Mouse (Mus musculus) hindbrain, postnatal 0 days (tissue): ENCODE measurements at regions not wholly inside any gene's neighbourhood (a gene's known extent, or its start where the extent isn't known, plus 50 kb on each side); places are given as distances from the start of the nearest gene placed in this dataset.
"Not testable (repeated sequence)": the region's sequence is repeated elsewhere in the genome, so short reads cannot be mapped to it uniquely, and the experiment has no call there.

Source experiments
- ATAC-seq: fragments of 200-750 bp; cut with Nextera tagmentation; 2 replicates; pipeline ENCODE4 v1.8.0; 2017; ENCODE audit warnings: mild to moderate bottlenecking, moderate TSS enrichment, moderate library complexity
- DNase-seq: peaks from one replicate; pipeline ENCODE4 v3.0.0-alpha.2; 2015; ENCODE audit warnings: low spot score
- H3K27ac ChIP-seq: fragments of 300-500 bp; sonication (generic); 2 replicates; pipeline ENCODE4 v1.5.1; 2014; ENCODE audit warnings: mild to moderate bottlenecking
- H3K27me3 ChIP-seq: fragments of 300-500 bp; sonication (generic); 2 replicates; pipeline ENCODE4 v1.6.1; 2014; ENCODE audit warnings: low read length, mixed read lengths; ENCODE audit not compliant: insufficient read depth
- H3K36me3 ChIP-seq: fragments of 300-500 bp; sonication (generic); 2 replicates; pipeline ENCODE4 v1.6.1; 2014; ENCODE audit warnings: low read length, mixed read lengths; ENCODE audit not compliant: insufficient read depth
- H3K4me1 ChIP-seq: fragments of 300-500 bp; sonication (generic); 2 replicates; pipeline ENCODE4 v1.6.1; 2014; ENCODE audit warnings: antibody characterized with exemption, low read length, mixed read lengths; ENCODE audit not compliant: insufficient read depth
- H3K4me2 ChIP-seq: fragments of 300-500 bp; sonication (generic); 2 replicates; pipeline ENCODE4 v1.6.1; 2014; ENCODE audit warnings: low read depth, mild to moderate bottlenecking, low read length, moderate library complexity, mixed read lengths
- H3K4me3 ChIP-seq: fragments of 300-500 bp; sonication (generic); 2 replicates; pipeline ENCODE4 v1.5.1; 2014; ENCODE audit warnings: low read length
- H3K9ac ChIP-seq: fragments of 300-500 bp; sonication (generic); replicated peaks from 2 replicates; pipeline ENCODE4 v1.6.1; 2014; ENCODE audit warnings: mild to moderate bottlenecking, low read length, moderate library complexity, mixed read lengths
- H3K9me3 ChIP-seq: fragments of 300-500 bp; sonication (generic); 2 replicates; pipeline ENCODE4 v1.6.1; 2016; ENCODE audit warnings: low read length, mixed read lengths
- CTCF ChIP-seq: IDR thresholded peaks from 2 replicates; pipeline ENCODE4 v1.5.1; 2016; ENCODE audit warnings: antibody characterized with exemption, control low read depth, low read depth
- WGBS: fragments of 180-500 bp; shearing (Covaris S2); extraction: QIAGEN DNeasy Blood & Tissue Kit; methylation state at CpG from one replicate; pipeline ENCODE4 v1.1.7; 2014; 5-methylcytosine and 5-hydroxymethylcytosine counted together

DNA sequence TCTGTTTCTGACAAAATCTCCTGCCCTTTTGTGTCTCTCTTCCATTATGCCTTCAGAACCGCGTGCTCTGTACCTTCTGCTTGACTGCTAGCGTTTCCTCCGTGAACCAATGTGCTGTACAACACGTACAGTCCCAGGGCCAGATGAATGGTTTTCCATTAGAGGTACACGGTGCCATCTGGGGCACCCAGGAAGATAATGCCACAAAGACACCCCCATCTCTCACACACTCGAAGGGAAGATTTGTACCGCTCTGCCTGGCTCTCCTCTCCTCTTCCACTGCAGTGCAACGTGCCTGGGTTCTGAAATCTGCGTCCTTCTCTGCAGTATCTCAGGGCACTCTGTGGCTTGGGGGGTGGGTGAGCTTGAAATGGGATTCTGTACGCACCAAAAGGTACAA is 487.4 kb upstream of the Stxbp6 start:
- 36% methylated on average over 11 of the region's 11 CpGs for WGBS
- DNase-seq (peak; percentile 44), ATAC-seq (peak; percentile 84)
- Histone ChIP-seq H3K9me3 (no peaks in the 10 kb centered on the region), H3K27ac (peak overlapping the region; percentile 62), H3K4me2 (no peak overlapping the region), H3K36me3 (no peaks in the 10 kb centered on the region), H3K4me1 (no peaks in the 10 kb centered on the region), H3K9ac (no peak overlapping the region), H3K4me3 (no peak overlapping the region), H3K27me3 (no peaks in the 10 kb centered on the region)
- TF ChIP-seq CTCF = no peak

- no peak for TF ChIP-seq CTCF
- no peaks in the 10 kb centered on the region for H3K27me3 ChIP-seq
- H3K4me1 ChIP-seq = no peaks in the 10 kb centered on the region
- H3K27ac ChIP-seq = peak overlapping the region; percentile 62; the same call in 1 of the 2 replicates
- DNase-seq = no peak
- H3K9me3 ChIP-seq = no peaks in the 10 kb centered on the region
- no peaks in the 10 kb centered on the region for H3K36me3 ChIP-seq
- H3K4me2 ChIP-seq = no peak overlapping the region
- ATAC-seq = no peak
- H3K4me3 ChIP-seq = no peak overlapping the region
- no peak overlapping the region for H3K9ac ChIP-seq
- WGBS = 46% methylated on average over 1 of the region's 1 CpGs
Measured at GRCm38 (mm10) chr12:45561362-45561761, 486.9 kb upstream of the Stxbp6 start.

GRCm38 (mm10) chr12:45549906-45550305 is 475.4 kb upstream of the Stxbp6 start:
- not testable (repeated sequence) for ATAC-seq, H3K4me1 ChIP-seq, H3K9ac ChIP-seq, H3K27ac ChIP-seq, H3K4me3 ChIP-seq, H3K36me3 ChIP-seq, H3K27me3 ChIP-seq, H3K4me2 ChIP-seq, DNase-seq, H3K9me3 ChIP-seq
- WGBS = 66% methylated on average over 5 of the region's 5 CpGs

GRCm38 (mm10) chr12:45519554-45519953 is 445.0 kb upstream of the Stxbp6 start:
- DNase-seq = no peak
- Histone ChIP-seq H3K4me2 (no peak overlapping the region), H3K27me3 (no peaks in the 10 kb centered on the region), H3K4me3 (no peak overlapping the region), H3K27ac (no peak overlapping the region), H3K36me3 (no peaks in the 10 kb centered on the region), H3K4me1 (no peaks in the 10 kb centered on the region), H3K9ac (no peak overlapping the region), H3K9me3 (no peaks in the 10 kb centered on the region)
- TF ChIP-seq CTCF = no peak
- ATAC-seq = no peak

DNA sequence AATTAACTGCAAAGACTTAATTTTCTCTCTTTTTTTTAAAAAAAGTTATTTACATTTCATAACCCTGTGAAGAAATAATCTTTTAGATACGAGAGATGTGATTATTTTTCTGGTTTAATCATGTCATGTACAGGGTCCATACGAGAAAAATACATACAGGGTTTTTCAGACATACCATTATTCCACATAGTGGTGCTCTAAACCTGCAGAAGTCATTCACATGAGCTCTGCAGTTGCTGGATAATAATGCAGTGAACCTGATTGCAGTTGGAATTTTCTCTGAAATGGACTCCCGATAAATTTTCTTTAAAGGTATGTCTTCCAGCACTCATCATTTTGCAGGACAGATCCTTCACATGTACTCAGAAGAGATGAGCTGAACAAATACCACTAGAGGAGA is 439.9 kb upstream of the Stxbp6 start:
- Histone ChIP-seq H3K27me3 (no peaks in the 10 kb centered on the region), H3K4me2 (no peak overlapping the region), H3K36me3 (no peaks in the 10 kb centered on the region), H3K9me3 (no peaks in the 10 kb centered on the region), H3K4me1 (no peaks in the 10 kb centered on the region), H3K4me3 (no peak overlapping the region), H3K9ac (no peak overlapping the region), H3K27ac (no peak overlapping the region)
- WGBS = 58% methylated on average over 3 of the region's 3 CpGs
- peak; percentile 42 for TF ChIP-seq CTCF
- ATAC-seq (no peak), DNase-seq (peak; percentile 46)

DNA sequence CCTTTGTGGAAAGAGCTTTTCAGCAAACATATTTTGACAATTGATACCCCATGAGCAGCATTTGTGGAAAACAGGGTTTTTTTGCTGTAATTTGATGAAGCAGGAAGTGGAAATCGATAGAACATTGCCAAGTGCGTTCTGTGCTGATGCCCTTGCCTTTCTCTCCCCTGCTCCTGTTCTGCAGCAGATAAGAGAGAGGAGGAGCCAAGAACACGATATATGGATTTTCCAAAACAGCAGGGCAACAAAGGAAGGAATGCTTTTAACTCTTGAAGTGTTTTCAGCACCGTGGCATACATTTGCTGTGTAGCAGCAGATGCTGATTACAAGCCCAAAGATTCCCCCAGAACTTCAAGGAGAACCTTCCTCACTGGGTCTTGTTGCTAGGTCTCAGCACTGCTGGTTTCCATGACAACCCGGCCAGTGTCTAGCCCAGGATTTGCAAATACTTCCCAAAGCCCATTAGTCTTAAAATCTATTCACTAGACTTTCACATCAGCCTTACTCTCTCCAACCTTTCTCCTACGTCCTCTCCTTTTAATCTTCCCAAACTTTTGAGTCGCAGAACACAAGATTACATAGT is 433.0 kb upstream of the Stxbp6 start:
- H3K27me3 ChIP-seq = no peaks in the 10 kb centered on the region
- WGBS = 47% methylated on average over 7 of the region's 7 CpGs
- H3K9me3 ChIP-seq = no peaks in the 10 kb centered on the region
- no peak overlapping the region for H3K4me3 ChIP-seq
- DNase-seq (peak; percentile 58), ATAC-seq (no peak)
- H3K27ac ChIP-seq = no peak overlapping the region
- H3K4me1 ChIP-seq = no peaks in the 10 kb centered on the region
- H3K9ac ChIP-seq = no peak overlapping the region
- TF ChIP-seq CTCF = no peak
- no peaks in the 10 kb centered on the region for H3K36me3 ChIP-seq
- H3K4me2 ChIP-seq = no peak overlapping the region

DNA sequence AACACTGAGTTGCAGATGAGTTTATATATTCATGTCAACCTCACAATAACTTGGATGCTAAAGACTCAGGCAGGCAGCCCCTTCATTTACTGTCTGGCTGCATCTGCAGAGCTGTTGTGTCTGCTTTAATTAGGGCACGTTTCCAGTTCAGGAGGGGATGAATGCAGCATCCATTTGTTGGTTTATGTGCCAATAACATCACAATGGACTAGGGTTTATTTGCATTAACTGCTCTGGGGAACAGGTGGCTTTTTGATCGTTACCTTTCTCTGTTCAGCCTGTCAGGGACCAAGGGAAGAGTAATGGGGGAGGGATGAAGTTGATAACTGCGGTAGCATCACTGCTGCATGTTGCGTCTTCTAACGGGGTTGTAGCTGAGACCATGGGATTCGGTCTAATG is 425.3 kb upstream of the Stxbp6 start:
- WGBS = 44% methylated on average over 6 of the region's 6 CpGs
- Histone ChIP-seq H3K9ac (no peak overlapping the region), H3K36me3 (no peaks in the 10 kb centered on the region), H3K4me2 (no peak overlapping the region), H3K27ac (no peak overlapping the region), H3K4me3 (no peak overlapping the region), H3K4me1 (no peaks in the 10 kb centered on the region), H3K9me3 (no peaks in the 10 kb centered on the region), H3K27me3 (no peaks in the 10 kb centered on the region)
- no peak for TF ChIP-seq CTCF
- DNase-seq (peak; percentile 19), ATAC-seq (no peak)
